Mouse (Mus musculus) hematopoietic stem cell, adult 5-6 weeks (primary cell): Measurements from ENCODE around the gene Srebf1. TPM values are rescaled to one million over a fixed set of nuclear protein-coding genes. Genes with fewer than 3 reads are reported as not detected.
A peak's percentile ranks its signal among the peaks of the same experiment; 100 is the strongest.

ENCODE experiments used
- ATAC-seq, 2 experiments: fragments of 125-278 bp in 1 of 2; replicated peaks in 1 of 2; 2 replicates each; pipeline ENCODE4 v1.8.0; 2016 to 2017; ENCODE audit warnings: inconsistent platforms in 2 of 2, mild to moderate bottlenecking in 2 of 2, moderate number of reproducible peaks in 2 of 2, low read depth in 1 of 2, moderate TSS enrichment in 1 of 2; ENCODE audit not compliant: low FRiP score in 2 of 2, poor library complexity in 2 of 2, severe bottlenecking in 2 of 2, insufficient read depth in 1 of 2, low TSS enrichment in 1 of 2
- total RNA-seq: library from RNA; stranded (forward); fragments of 172-1452, 232-1000 nt; gene quantifications from 2 replicates; pipeline ENCODE4 v1.2.3, GENCODE M21; 2017

Srebf1 gene
- total RNA-seq, 1 experiment from 2014 or later: 63.0 TPM

GRCm38 (mm10) chr11:60195108-60195507, 27.3 kb downstream of the Srebf1 start:
- ATAC-seq: no peak

- no peak for ATAC-seq
These were observed 28.8 kb downstream of the Srebf1 start for GRCm38 (mm10) chr11:60193556-60193955.

- ATAC-seq: no peak
These were observed 29.8 kb downstream of the Srebf1 start for GRCm38 (mm10) chr11:60192534-60192933.

GRCm38 (mm10) chr11:60190055-60190641, 32.2 kb downstream of the Srebf1 start:
- no peak for ATAC-seq

GRCm38 (mm10) chr11:60189501-60190040, 32.8 kb downstream of the Srebf1 start:
- no peak for ATAC-seq

GRCm38 (mm10) chr11:60188275-60188853, 34.0 kb downstream of the Srebf1 start:
- no peak for ATAC-seq

- no peak for ATAC-seq
These were observed 35.3 kb downstream of the Srebf1 start for GRCm38 (mm10) chr11:60187070-60187469.

GRCm38 (mm10) chr11:60185396-60186231, 36.8 kb downstream of the Srebf1 start:
- peak; percentile 84 to 93 for ATAC-seq

GRCm38 (mm10) chr11:60184346-60185325, 37.7 kb downstream of the Srebf1 start:
- ATAC-seq: no peak

GRCm38 (mm10) chr11:60182741-60183140, 39.6 kb downstream of the Srebf1 start:
- ATAC-seq: no peak

- no peak for ATAC-seq
These were observed 40.2 kb downstream of the Srebf1 start for GRCm38 (mm10) chr11:60182116-60182670.

GRCm38 (mm10) chr11:60178506-60178905, 43.9 kb downstream of the Srebf1 start:
- no peak for ATAC-seq

GRCm38 (mm10) chr11:60178005-60178404, 44.4 kb downstream of the Srebf1 start:
- ATAC-seq: no peak

- peak; percentile 16 to 33; a peak in 3 of 4 replicates for ATAC-seq
These were observed 45.3 kb downstream of the Srebf1 start for GRCm38 (mm10) chr11:60176975-60177657.

GRCm38 (mm10) chr11:60176182-60176974, 46.0 kb downstream of the Srebf1 start:
- peak; percentile 25 to 57 for ATAC-seq
